19 mouse cellular contexts compared by ENCODE assay signal in the genomic region with DNA sequence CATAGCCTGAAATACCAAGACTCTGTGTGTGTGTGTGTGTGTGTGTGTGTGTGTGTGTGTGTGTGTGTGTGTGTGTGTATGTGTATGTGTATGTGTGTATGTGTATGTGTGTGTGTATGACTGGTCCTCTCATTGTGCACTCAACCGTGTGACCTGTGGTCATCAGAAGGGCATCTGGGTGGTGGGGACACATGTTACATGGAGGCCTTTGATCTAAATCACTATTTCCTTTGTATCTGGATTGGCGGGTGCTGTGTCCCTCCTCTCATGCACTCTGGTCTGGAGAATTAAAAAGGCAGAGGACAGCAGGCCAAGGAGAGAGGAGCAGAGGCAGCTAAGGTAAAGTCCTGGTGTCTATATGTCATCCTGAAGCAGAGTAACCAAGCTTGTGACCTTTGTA. TPM values are rescaled to one million over a fixed set of nuclear protein-coding genes. Genes with fewer than 3 reads are reported as not detected.
"Had no signal": no experiment of that assay in that cellular context is flagged by ENCODE, and none has a peak within 500 bp of the region (broad histone marks: within the 10 kb centered on the region; RNA-seq: fewer than 3 reads in every experiment).

Gene Tpsb2, plus strand, starts transcription at position 301 of the 400 bp plus-strand sequence.

- H3K27ac ChIP-seq: kidney, postnatal 0 days; limb, embryonic 12.5 days; liver, embryonic 15.5 days; midbrain, embryonic 12.5 days; neural tube, embryonic 13.5 days had no signal

- H3K4me2 ChIP-seq: limb, embryonic 12.5 days; liver, embryonic 11.5 days; liver, embryonic 15.5 days; lung, embryonic 14.5 days; midbrain, embryonic 12.5 days; neural tube, embryonic 13.5 days had no signal

- DNase-seq: kidney, adult 9 months; kidney, postnatal 36 days; layer of hippocampus, adult 9-11 months; layer of hippocampus, postnatal 36 days; lung, embryonic 14.5 days; retina, postnatal 1 day; right cerebral cortex, postnatal 4 days; thymus, adult 2 months; thymus, postnatal 25 days had no signal

- H3K36me3 ChIP-seq: limb, embryonic 12.5 days; liver, embryonic 15.5 days; midbrain, embryonic 12.5 days; neural tube, embryonic 13.5 days had no signal

- ATAC-seq: midbrain, embryonic 16.5 days had no signal

- H3K9ac ChIP-seq: limb, embryonic 12.5 days; liver, embryonic 15.5 days; lung, embryonic 14.5 days; midbrain, embryonic 12.5 days; neural tube, embryonic 13.5 days had no signal

- H3K27me3 ChIP-seq: liver, embryonic 15.5 days; neural tube, embryonic 13.5 days had no signal

- H3K4me3 ChIP-seq: limb, embryonic 12.5 days; liver, embryonic 15.5 days; midbrain, embryonic 12.5 days; neural tube, embryonic 13.5 days had no signal

- H3K4me1 ChIP-seq: limb, embryonic 12.5 days; midbrain, embryonic 12.5 days; neural tube, embryonic 13.5 days had no signal

- H3K9me3 ChIP-seq: limb, embryonic 12.5 days; liver, embryonic 15.5 days; midbrain, embryonic 12.5 days; neural tube, embryonic 13.5 days had no signal

RNA-seq across cellular contexts. Expression of gene Tpsb2, which starts in this region (rescaled TPM):
- total RNA-seq: left cerebral cortex, adult 8-10 months; left cerebral cortex, postnatal 25 days; megakaryocyte-erythroid progenitor cell, adult 5-6 weeks had no signal
- polyA plus RNA-seq: limb, embryonic 12.5 days; midbrain, embryonic 12.5 days; neural tube, embryonic 13.5 days had no signal
